14 mouse cellular contexts compared by ENCODE assay signal in genomic region chr2:166743504-166743903, GRCm38 (mm10).
"Had no signal": no experiment of that assay in that cellular context is flagged by ENCODE, and none has a peak within 500 bp of the region (broad histone marks: within the 10 kb centered on the region; RNA-seq: fewer than 3 reads in every experiment).

No protein-coding gene starts in this region.

- H3K27ac ChIP-seq: limb, embryonic 15.5 days; liver, embryonic 12.5 days; midbrain, embryonic 12.5 days had no signal

- H3K36me3 ChIP-seq: limb, embryonic 15.5 days; liver, embryonic 12.5 days; midbrain, embryonic 12.5 days had no signal

- DNase-seq: kidney, adult 11 months; kidney, postnatal 10 days; left cerebral cortex, postnatal 4 days; lung, embryonic 14.5 days; lung, postnatal 10 days; lung, postnatal 4 days; right cerebral cortex, adult 18-20 months; right cerebral cortex, postnatal 4 days; spleen, adult 18-20 months; thymus, postnatal 4 days had no signal

- H3K4me2 ChIP-seq: limb, embryonic 15.5 days; liver, embryonic 12.5 days; lung, embryonic 14.5 days; midbrain, embryonic 12.5 days had no signal

- H3K4me3 ChIP-seq: limb, embryonic 15.5 days; liver, embryonic 12.5 days; megakaryocyte, embryonic 14.5 days; midbrain, embryonic 12.5 days had no signal

- H3K9me3 ChIP-seq: limb, embryonic 15.5 days; liver, embryonic 12.5 days; megakaryocyte, embryonic 14.5 days; midbrain, embryonic 12.5 days had no signal

- H3K27me3 ChIP-seq: limb, embryonic 15.5 days; midbrain, embryonic 12.5 days had no signal

- ATAC-seq: liver, embryonic 12.5 days had no signal

- H3K9ac ChIP-seq: limb, embryonic 15.5 days; liver, embryonic 12.5 days; lung, embryonic 14.5 days had no signal
